Mouse (Mus musculus) bone marrow macrophage, adult 2 months (primary cell): ENCODE results near the gene Tigit. TPM values are rescaled to one million over a fixed set of nuclear protein-coding genes. Genes with fewer than 3 reads are reported as not detected.

ENCODE experiments used
- H3K27ac ChIP-seq: 2 replicates; pipeline ENCODE4 v1.5.1; 2012; ENCODE audit warnings: low read depth, low read length; ENCODE audit not compliant: insufficient read depth
- H3K4me1 ChIP-seq: 2 replicates; pipeline ENCODE4 v1.6.1; 2012; ENCODE audit warnings: low read length; ENCODE audit not compliant: control insufficient read depth, insufficient read depth
- H3K4me3 ChIP-seq: 2 replicates; pipeline ENCODE4 v1.5.1; 2012; ENCODE audit warnings: mild to moderate bottlenecking, low read length, moderate library complexity; ENCODE audit not compliant: insufficient read depth
- CTCF ChIP-seq: IDR thresholded peaks from 2 replicates; pipeline ENCODE4 v1.5.1; 2012; ENCODE audit warnings: low read depth, mild to moderate bottlenecking, low read length, moderate library complexity
- POLR2A ChIP-seq: IDR thresholded peaks from 2 replicates; pipeline ENCODE4 v1.6.1; 2012; ENCODE audit warnings: mild to moderate bottlenecking, low read depth, low read length, borderline replicate concordance
- polyA plus RNA-seq: library from polyadenylated mRNA; stranded (reverse); fragments of >200 nt; gene quantifications from 2 replicates; pipeline ENCODE4 v1.2.4, GENCODE M21; 2012; ENCODE audit not compliant: missing spikeins, insufficient read depth, insufficient read length

Gene Tigit
- polyA plus RNA-seq, 1 experiment: not detected

GRCm38 (mm10) chr16:43698735-43699649 lies 35.0 kb upstream of the Tigit start:
- Histone ChIP-seq H3K4me1 (no peaks in the 10 kb centered on the region), H3K27ac (no peak overlapping the region), H3K4me3 (no peak overlapping the region)
- TF ChIP-seq POLR2A (no peak), CTCF (no peak)

GRCm38 (mm10) chr16:43697772-43698171 lies 33.8 kb upstream of the Tigit start:
- no peaks in the 10 kb centered on the region for H3K4me1 ChIP-seq
- TF ChIP-seq POLR2A (no peak), CTCF (no peak)
- no peak overlapping the region for H3K27ac ChIP-seq
- no peak overlapping the region for H3K4me3 ChIP-seq

- H3K4me3 ChIP-seq: no peak overlapping the region
- H3K27ac ChIP-seq: no peak overlapping the region
- TF ChIP-seq CTCF (no peak), POLR2A (no peak)
- no peaks in the 10 kb centered on the region for H3K4me1 ChIP-seq
Measured at GRCm38 (mm10) chr16:43695852-43696251, 31.9 kb upstream of the Tigit start.

GRCm38 (mm10) chr16:43694104-43694503 lies 30.2 kb upstream of the Tigit start:
- TF ChIP-seq POLR2A (no peak), CTCF (no peak)
- H3K4me1 ChIP-seq: no peaks in the 10 kb centered on the region
- no peak overlapping the region for H3K4me3 ChIP-seq
- H3K27ac ChIP-seq: no peak overlapping the region

- H3K4me1 ChIP-seq: no peaks in the 10 kb centered on the region
- H3K4me3 ChIP-seq: no peak overlapping the region
- H3K27ac ChIP-seq: no peak overlapping the region
- TF ChIP-seq POLR2A (no peak), CTCF (no peak)
Measured at GRCm38 (mm10) chr16:43692611-43693010, 28.7 kb upstream of the Tigit start.

GRCm38 (mm10) chr16:43691741-43692140 lies 27.8 kb upstream of the Tigit start:
- no peaks in the 10 kb centered on the region for H3K4me1 ChIP-seq
- TF ChIP-seq POLR2A (no peak), CTCF (no peak)
- H3K4me3 ChIP-seq: no peak overlapping the region
- H3K27ac ChIP-seq: no peak overlapping the region

GRCm38 (mm10) chr16:43690912-43691311 lies 27.0 kb upstream of the Tigit start:
- H3K4me3 ChIP-seq: no peak overlapping the region
- H3K27ac ChIP-seq: no peak overlapping the region
- no peaks in the 10 kb centered on the region for H3K4me1 ChIP-seq
- TF ChIP-seq CTCF: no peak
- TF ChIP-seq POLR2A: no peak

- H3K4me1 ChIP-seq: no peaks in the 10 kb centered on the region
- no peak overlapping the region for H3K4me3 ChIP-seq
- TF ChIP-seq POLR2A (no peak), CTCF (no peak)
- H3K27ac ChIP-seq: no peak overlapping the region
Measured at GRCm38 (mm10) chr16:43690211-43690690, 26.3 kb upstream of the Tigit start.

- H3K4me3 ChIP-seq: no peak overlapping the region
- H3K4me1 ChIP-seq: no peaks in the 10 kb centered on the region
- TF ChIP-seq POLR2A (no peak), CTCF (no peak)
- H3K27ac ChIP-seq: no peak overlapping the region
Measured at GRCm38 (mm10) chr16:43687968-43688367, 24.0 kb upstream of the Tigit start.

- Histone ChIP-seq H3K4me3 (no peak overlapping the region), H3K27ac (no peak overlapping the region), H3K4me1 (no peaks in the 10 kb centered on the region)
- no peak for TF ChIP-seq CTCF
- TF ChIP-seq POLR2A: no peak
Measured at GRCm38 (mm10) chr16:43674400-43674799, 10.5 kb upstream of the Tigit start.
